Mouse (Mus musculus) midbrain, embryonic 11.5 days (tissue): ENCODE measurements at regions not wholly inside any gene's neighbourhood (a gene's known extent, or its start where the extent isn't known, plus 50 kb on each side); places are given as distances from the start of the nearest gene placed in this dataset.

Experiments
- ATAC-seq: fragments of 200-750 bp; cut with Nextera tagmentation; 2 replicates; pipeline ENCODE4 v1.8.0; 2017; ENCODE audit warnings: moderate TSS enrichment, moderate library complexity; ENCODE audit not compliant: low FRiP score
- DNase-seq: peaks from one replicate; pipeline ENCODE4 v3.0.0; 2015; ENCODE audit warnings: low spot score; ENCODE audit errors: missing footprints
- H3K27ac ChIP-seq: fragments of 300-500 bp; sonication (generic); 2 replicates; pipeline ENCODE4 v1.5.1; 2014; ENCODE audit warnings: low read depth, low read length
- H3K27me3 ChIP-seq: fragments of 300-500 bp; sonication (generic); 2 replicates; pipeline ENCODE4 v1.6.1; 2014; ENCODE audit warnings: mild to moderate bottlenecking, low read length, moderate library complexity, mixed read lengths; ENCODE audit not compliant: control insufficient read depth, insufficient read depth
- H3K36me3 ChIP-seq: fragments of 300-500 bp; sonication (generic); 2 replicates; pipeline ENCODE4 v1.6.1; 2014; ENCODE audit warnings: mild to moderate bottlenecking, low read length, moderate library complexity, mixed read lengths; ENCODE audit not compliant: control insufficient read depth, insufficient read depth
- H3K4me1 ChIP-seq: fragments of 300-500 bp; sonication (generic); 2 replicates; pipeline ENCODE4 v1.6.1; 2014; ENCODE audit warnings: low read length; ENCODE audit not compliant: control insufficient read depth, insufficient read depth
- H3K4me2 ChIP-seq: fragments of 300-500 bp; sonication (generic); 2 replicates; pipeline ENCODE4 v1.6.1; 2014; ENCODE audit warnings: mild to moderate bottlenecking, moderate library complexity
- H3K4me3 ChIP-seq: fragments of 300-500 bp; sonication (generic); 2 replicates; pipeline ENCODE4 v1.5.1; 2014; ENCODE audit warnings: low read depth, low read length
- H3K9ac ChIP-seq: fragments of 300-500 bp; sonication (generic); 2 replicates; pipeline ENCODE4 v1.6.1; 2014; ENCODE audit warnings: low read length
- H3K9me3 ChIP-seq: fragments of 300-500 bp; sonication (generic); 2 replicates; pipeline ENCODE4 v1.6.1; 2016; ENCODE audit warnings: low read length; ENCODE audit not compliant: control insufficient read depth
- WGBS: fragments of 180-500 bp; shearing (Covaris S2); extraction: QIAGEN DNeasy Blood & Tissue Kit; methylation state at CpG from one replicate; pipeline ENCODE4 v1.1.7; 2014; 5-methylcytosine and 5-hydroxymethylcytosine counted together

GRCm38 (mm10) chr13:35460051-35460450, 199.6 kb upstream of the Cdyl start:
- no peak for ATAC-seq
- 100% methylated on average over 1 of the region's 1 CpGs for WGBS
- H3K27ac ChIP-seq = no peak overlapping the region
- DNase-seq = no peak
- H3K9me3 ChIP-seq = no peaks in the 10 kb centered on the region
- no peak overlapping the region for H3K4me3 ChIP-seq
- no peak overlapping the region for H3K4me2 ChIP-seq
- no peaks in the 10 kb centered on the region for H3K27me3 ChIP-seq
- no peak overlapping the region for H3K9ac ChIP-seq
- H3K4me1 ChIP-seq = no peaks in the 10 kb centered on the region
- no peaks in the 10 kb centered on the region for H3K36me3 ChIP-seq

- no peaks in the 10 kb centered on the region for H3K4me1 ChIP-seq
- H3K27me3 ChIP-seq = no peaks in the 10 kb centered on the region
- no peak for DNase-seq
- H3K9ac ChIP-seq = no peak overlapping the region
- WGBS = 84% methylated on average over 1 of the region's 1 CpGs
- ATAC-seq = no peak
- H3K9me3 ChIP-seq = no peaks in the 10 kb centered on the region
- no peak overlapping the region for H3K27ac ChIP-seq
- H3K4me3 ChIP-seq = no peak overlapping the region
- no peaks in the 10 kb centered on the region for H3K36me3 ChIP-seq
- no peak overlapping the region for H3K4me2 ChIP-seq
Measured at GRCm38 (mm10) chr13:35463231-35463630, 196.4 kb upstream of the Cdyl start.

GRCm38 (mm10) chr13:35463850-35464249, 195.8 kb upstream of the Cdyl start:
- ATAC-seq (no peak), DNase-seq (no peak)
- no peaks in the 10 kb centered on the region for H3K4me1 ChIP-seq
- 80% methylated on average over 2 of the region's 2 CpGs for WGBS
- H3K4me3 ChIP-seq = no peak overlapping the region
- H3K9ac ChIP-seq = no peak overlapping the region
- H3K36me3 ChIP-seq = no peaks in the 10 kb centered on the region
- no peak overlapping the region for H3K27ac ChIP-seq
- H3K4me2 ChIP-seq = no peak overlapping the region
- no peaks in the 10 kb centered on the region for H3K27me3 ChIP-seq
- H3K9me3 ChIP-seq = no peaks in the 10 kb centered on the region

- WGBS = 80% methylated on average over 11 of the region's 11 CpGs
- Histone ChIP-seq H3K9ac (no peak overlapping the region), H3K4me1 (no peaks in the 10 kb centered on the region), H3K27ac (no peak overlapping the region), H3K4me2 (no peak overlapping the region), H3K36me3 (no peaks in the 10 kb centered on the region), H3K9me3 (no peaks in the 10 kb centered on the region), H3K4me3 (no peak overlapping the region), H3K27me3 (no peaks in the 10 kb centered on the region)
- ATAC-seq (no peak), DNase-seq (no peak)
Measured at GRCm38 (mm10) chr13:35469361-35470198, 190.1 kb upstream of the Cdyl start.

- H3K4me2 ChIP-seq = no peak overlapping the region
- no peaks in the 10 kb centered on the region for H3K4me1 ChIP-seq
- WGBS = 95% methylated on average over 2 of the region's 2 CpGs
- H3K27me3 ChIP-seq = no peaks in the 10 kb centered on the region
- no peak overlapping the region for H3K9ac ChIP-seq
- no peaks in the 10 kb centered on the region for H3K36me3 ChIP-seq
- ATAC-seq (no peak), DNase-seq (no peak)
- no peaks in the 10 kb centered on the region for H3K9me3 ChIP-seq
- H3K4me3 ChIP-seq = no peak overlapping the region
- H3K27ac ChIP-seq = no peak overlapping the region
Measured at GRCm38 (mm10) chr13:35478226-35478625, 181.4 kb upstream of the Cdyl start.

- no peak for DNase-seq
- no peaks in the 10 kb centered on the region for H3K27me3 ChIP-seq
- no peak overlapping the region for H3K4me3 ChIP-seq
- no peaks in the 10 kb centered on the region for H3K9me3 ChIP-seq
- WGBS = 87% methylated on average over 4 of the region's 4 CpGs
- no peak overlapping the region for H3K27ac ChIP-seq
- no peaks in the 10 kb centered on the region for H3K4me1 ChIP-seq
- H3K4me2 ChIP-seq = no peak overlapping the region
- no peaks in the 10 kb centered on the region for H3K36me3 ChIP-seq
- no peak overlapping the region for H3K9ac ChIP-seq
- no peak for ATAC-seq
Measured at GRCm38 (mm10) chr13:35482340-35482739, 177.3 kb upstream of the Cdyl start.

- Histone ChIP-seq H3K27ac (no peak overlapping the region), H3K4me2 (no peak overlapping the region), H3K4me1 (no peaks in the 10 kb centered on the region), H3K9ac (no peak overlapping the region), H3K4me3 (no peak overlapping the region), H3K27me3 (no peaks in the 10 kb centered on the region), H3K36me3 (no peaks in the 10 kb centered on the region), H3K9me3 (no peaks in the 10 kb centered on the region)
- 91% methylated on average over 4 of the region's 4 CpGs for WGBS
- no peak for ATAC-seq
- no peak for DNase-seq
Measured at GRCm38 (mm10) chr13:35486125-35486524, 173.5 kb upstream of the Cdyl start.

GRCm38 (mm10) chr13:35499776-35500175, 159.9 kb upstream of the Cdyl start:
- H3K9me3 ChIP-seq = no peaks in the 10 kb centered on the region
- no peaks in the 10 kb centered on the region for H3K27me3 ChIP-seq
- H3K4me2 ChIP-seq = no peak overlapping the region
- WGBS = 92% methylated on average over 2 of the region's 2 CpGs
- no peak overlapping the region for H3K4me3 ChIP-seq
- ATAC-seq (no peak), DNase-seq (no peak)
- no peak overlapping the region for H3K27ac ChIP-seq
- no peak overlapping the region for H3K9ac ChIP-seq
- no peaks in the 10 kb centered on the region for H3K36me3 ChIP-seq
- no peaks in the 10 kb centered on the region for H3K4me1 ChIP-seq

- Histone ChIP-seq H3K4me2 (no peak overlapping the region), H3K36me3 (no peaks in the 10 kb centered on the region), H3K4me3 (no peak overlapping the region), H3K27ac (no peak overlapping the region), H3K9ac (no peak overlapping the region), H3K4me1 (no peaks in the 10 kb centered on the region), H3K9me3 (no peaks in the 10 kb centered on the region), H3K27me3 (no peaks in the 10 kb centered on the region)
- no peak for ATAC-seq
- no peak for DNase-seq
- 69% methylated on average over 5 of the region's 5 CpGs for WGBS
Measured at GRCm38 (mm10) chr13:35500891-35501290, 158.7 kb upstream of the Cdyl start.
